Mouse (Mus musculus): Measurements from ENCODE around the gene Pccb.

DNA sequence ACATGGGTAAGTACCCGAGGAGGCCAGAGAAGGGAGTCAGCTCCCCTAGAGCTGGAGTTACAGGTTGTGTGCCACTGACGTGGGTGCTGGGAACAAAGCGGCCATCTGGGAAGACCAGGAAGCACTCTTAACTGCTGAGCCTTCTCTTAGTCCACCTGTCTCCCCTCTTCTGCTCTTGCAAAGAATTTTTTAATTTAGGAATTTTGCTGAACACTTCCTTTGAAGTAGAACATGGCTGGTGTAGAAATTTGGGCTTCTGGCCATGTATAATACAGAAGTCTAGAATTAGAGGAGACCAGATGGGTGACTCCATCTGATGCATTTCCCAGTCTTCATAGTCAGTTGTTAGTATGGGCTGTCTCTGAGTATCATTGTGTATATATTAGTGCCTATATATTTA, 49.0 kb upstream of the Pccb start:
- TF ChIP-seq POLR2A (IDR thresholded peaks at IDR 0.05; ENCODE audit: borderline replicate concordance, insufficient read depth, low read length) (no peak), CTCF (IDR thresholded peaks at IDR 0.05; ENCODE audit: borderline replicate concordance, insufficient read depth, low read depth, low read length) (no peak)
